Mouse (Mus musculus): ENCODE measurements at regions not wholly inside any gene's neighbourhood (a gene's known extent, or its start where the extent isn't known, plus 50 kb on each side); places are given as distances from the start of the nearest gene placed in this dataset.

DNA sequence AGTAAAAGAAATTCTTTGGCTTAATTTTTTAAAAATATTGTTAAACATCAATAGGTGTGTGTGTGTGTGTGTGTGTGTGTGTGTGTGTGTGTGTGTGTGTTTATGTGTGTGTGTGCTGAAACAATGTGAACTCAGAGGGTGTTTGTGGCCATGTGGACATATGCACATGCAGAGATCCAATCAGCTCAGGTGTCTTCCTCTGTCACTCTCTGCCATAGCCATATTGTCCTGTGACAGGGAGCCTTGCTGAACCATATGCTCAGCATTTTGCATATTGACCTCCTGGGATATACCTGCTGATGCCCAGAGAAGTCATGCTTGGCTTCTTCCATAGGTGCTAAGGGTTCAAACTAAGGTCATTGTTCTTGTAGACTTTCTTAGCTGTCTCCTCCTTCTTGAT, 489.0 kb downstream of the Otol1 start:
- H3K27ac ChIP-seq, result no peak overlapping the region
- H3K4me1 ChIP-seq, result peaks cover 13% of the 10 kb centered on the region
- no peak overlapping the region for H3K4me3 ChIP-seq (replicated peaks)
- no peaks in the 10 kb centered on the region for H3K36me3 ChIP-seq (replicated peaks)
- H3K9ac ChIP-seq, result no peak overlapping the region
- H3K4me2 ChIP-seq, result no peak overlapping the region
- H3K27me3 ChIP-seq, result no peaks in the 10 kb centered on the region
- no peaks in the 10 kb centered on the region for H3K9me3 ChIP-seq
- ATAC-seq (ENCODE audit: low FRiP score), result no peak

DNA sequence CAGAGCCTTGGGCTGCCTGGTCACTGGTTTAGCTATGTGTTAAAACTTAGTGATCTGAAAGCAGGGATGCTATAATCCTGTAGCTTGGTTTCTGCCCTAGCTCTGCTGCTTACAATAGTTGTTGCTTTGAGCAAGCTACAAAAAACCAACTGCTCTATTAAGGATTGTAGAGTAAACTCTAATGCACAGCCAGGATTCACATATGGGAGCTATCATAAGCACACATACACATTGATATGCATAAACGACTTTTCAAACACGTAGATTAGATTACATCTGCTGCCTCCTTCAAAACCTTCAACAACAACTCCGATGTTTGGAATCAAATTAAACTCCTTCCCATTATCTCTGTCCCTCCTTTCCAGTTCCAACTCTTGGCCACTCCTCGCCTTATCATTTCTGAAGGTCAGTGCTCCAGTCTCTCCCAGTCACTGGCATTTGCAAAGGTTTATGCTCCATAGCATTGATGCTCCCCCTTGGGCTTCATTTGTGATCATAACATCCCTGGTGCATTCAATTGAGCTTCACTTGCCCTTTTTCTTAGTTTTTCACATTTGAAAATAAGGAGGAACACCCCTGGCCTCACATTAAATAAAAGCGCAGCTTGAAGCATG, 492.9 kb downstream of the Otol1 start:
- Histone ChIP-seq H3K27ac (no peak overlapping the region), H3K27me3 (no peaks in the 10 kb centered on the region), H3K9me3 (no peaks in the 10 kb centered on the region), H3K36me3 (replicated peaks) (no peaks in the 10 kb centered on the region), H3K9ac (no peak overlapping the region), H3K4me2 (no peak overlapping the region), H3K4me3 (replicated peaks) (no peak overlapping the region), H3K4me1 (peaks cover 14% of the 10 kb centered on the region)
- WGBS, result 75% methylated on average over 5 of the region's 5 CpGs
- ATAC-seq (ENCODE audit: low FRiP score), result no peak

DNA sequence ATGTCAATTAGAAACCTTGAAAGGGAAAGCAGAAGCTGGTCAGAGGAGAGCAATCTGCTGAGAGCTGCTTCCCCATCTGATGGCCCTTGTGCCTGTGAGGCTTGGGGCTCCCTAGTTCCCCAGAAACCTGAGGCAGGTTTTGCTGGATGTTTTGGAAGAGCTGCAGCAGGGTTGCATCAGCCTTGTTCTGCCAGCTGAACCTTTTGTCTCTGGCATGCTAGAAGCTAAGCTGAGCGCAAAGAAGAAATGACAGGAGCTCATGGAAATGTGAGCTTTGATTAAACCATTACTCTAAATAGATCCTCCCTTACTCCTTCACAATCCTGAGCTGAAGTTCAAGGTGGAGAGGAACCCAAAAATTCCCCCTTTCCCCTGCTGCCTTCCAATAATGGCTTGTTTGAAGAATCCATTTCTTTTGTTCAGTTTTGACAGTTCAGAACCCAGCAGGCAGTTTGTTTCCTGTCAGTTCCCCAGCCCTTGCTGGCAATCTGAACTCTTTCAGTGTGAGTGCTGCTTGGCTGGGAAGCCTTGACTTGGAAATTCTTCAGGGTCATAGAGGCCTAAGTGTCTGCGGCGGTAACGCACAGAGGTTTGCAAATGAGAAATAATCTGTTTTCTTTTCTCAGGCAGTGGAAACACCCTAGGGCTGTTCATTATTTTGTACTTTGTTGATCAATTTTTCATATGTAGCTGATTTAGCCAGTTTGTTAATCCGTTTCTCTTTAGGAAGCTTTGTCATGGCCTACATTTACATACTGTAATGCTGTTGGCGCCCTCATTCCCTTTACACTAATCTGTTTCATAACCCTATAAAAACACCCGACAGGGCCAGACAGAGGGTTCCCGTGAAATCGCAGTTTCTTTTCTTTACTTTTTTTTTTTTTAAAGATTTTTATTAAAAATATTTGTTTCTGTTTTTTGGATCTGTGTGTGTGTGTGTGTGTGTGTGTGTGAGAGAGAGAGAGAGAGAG, 493.9 kb downstream of the Otol1 start:
- ATAC-seq (ENCODE audit: low FRiP score), result peak; percentile 33; the same call in 1 of the 2 replicates
- Histone ChIP-seq H3K27me3 (no peaks in the 10 kb centered on the region), H3K27ac (no peak overlapping the region), H3K4me2 (no peak overlapping the region), H3K36me3 (replicated peaks) (no peaks in the 10 kb centered on the region), H3K9me3 (no peaks in the 10 kb centered on the region), H3K4me3 (replicated peaks) (no peak overlapping the region), H3K9ac (no peak overlapping the region), H3K4me1 (peaks cover 14% of the 10 kb centered on the region)
- 42% methylated on average over 9 of the region's 9 CpGs for WGBS

DNA sequence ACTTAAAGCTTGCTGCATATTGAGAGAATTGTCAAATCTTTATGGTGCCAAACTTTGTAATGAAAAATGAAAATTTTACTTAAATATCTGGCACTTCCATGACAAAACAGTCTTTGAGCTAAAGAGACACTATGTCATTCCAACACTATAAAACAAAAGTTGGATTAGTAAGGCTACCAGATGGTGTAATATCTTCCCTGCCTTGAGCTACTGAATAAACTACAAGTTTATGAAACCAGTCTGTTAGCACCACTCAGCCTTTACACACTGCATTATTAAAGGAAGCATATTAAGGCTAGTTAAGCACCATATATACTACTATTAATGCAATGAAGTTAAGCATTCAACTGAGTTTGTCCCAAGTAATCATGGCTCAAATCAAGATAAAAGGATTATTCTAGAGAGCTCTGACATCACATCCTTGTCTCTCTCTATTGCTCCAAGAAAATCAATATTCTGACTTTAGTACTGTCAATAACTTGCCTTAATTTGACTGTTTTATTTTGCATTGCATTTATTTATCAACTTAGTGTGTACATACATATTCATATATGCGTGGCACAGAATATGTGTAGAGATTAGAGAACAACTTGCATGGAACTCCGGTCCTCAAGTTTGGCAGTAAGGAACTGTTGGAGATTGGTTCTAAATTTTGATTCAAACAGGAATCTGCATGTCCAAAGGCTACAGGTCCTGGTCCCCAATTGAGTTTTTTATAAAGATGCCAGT, 526.3 kb downstream of the Otol1 start:
- ATAC-seq (ENCODE audit: low FRiP score), result no peak
- Histone ChIP-seq H3K36me3 (replicated peaks) (no peaks in the 10 kb centered on the region), H3K4me2 (no peak overlapping the region), H3K9me3 (no peaks in the 10 kb centered on the region), H3K27me3 (no peaks in the 10 kb centered on the region), H3K4me1 (no peaks in the 10 kb centered on the region), H3K27ac (no peak overlapping the region), H3K9ac (no peak overlapping the region), H3K4me3 (replicated peaks) (no peak overlapping the region)
- 97% methylated on average over 2 of the region's 2 CpGs for WGBS

DNA sequence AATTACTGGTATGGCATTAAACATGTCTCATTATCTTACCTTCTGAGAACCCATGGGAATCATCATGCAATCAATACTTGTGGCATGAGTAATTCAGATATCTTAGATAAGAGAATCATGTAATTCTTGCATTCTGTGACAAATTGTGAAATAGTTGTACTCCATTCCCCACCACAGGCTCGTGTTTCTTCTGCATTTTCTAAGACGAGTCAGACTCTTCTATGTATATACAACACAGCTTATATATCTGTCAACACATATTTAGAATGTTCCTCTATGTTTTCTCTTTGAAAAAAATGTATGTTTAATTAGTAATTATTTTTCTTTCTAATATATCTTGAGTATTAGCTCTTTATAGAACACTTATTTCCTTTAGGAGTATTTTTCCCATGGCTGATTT, 527.7 kb downstream of the Otol1 start:
- ATAC-seq (ENCODE audit: low FRiP score), result no peak
- H3K9ac ChIP-seq, result no peak overlapping the region

DNA sequence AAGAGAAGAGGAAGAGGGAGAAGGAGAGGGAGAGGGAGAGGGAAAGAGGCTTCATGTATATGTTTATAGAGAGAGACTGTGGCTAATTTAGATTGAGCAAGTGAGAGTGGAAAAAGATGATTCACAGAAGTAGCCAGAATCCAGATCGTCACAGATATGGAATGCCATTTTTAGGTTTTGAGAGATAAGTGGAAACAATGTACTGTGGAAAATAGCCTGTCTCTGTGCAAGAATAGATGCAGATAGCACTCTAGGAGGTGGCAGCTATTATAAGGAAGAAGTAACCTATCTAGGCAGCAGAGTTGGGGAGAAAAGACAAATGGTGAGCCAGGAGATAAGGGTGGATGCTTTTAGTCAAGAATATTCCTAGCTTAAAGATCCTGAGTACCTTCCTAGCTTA, 536.5 kb downstream of the Otol1 start:
- no peak overlapping the region for H3K4me3 ChIP-seq (replicated peaks)
- no peak for ATAC-seq (ENCODE audit: low FRiP score)
- WGBS, result 90% methylated on average over 1 of the region's 1 CpGs
- no peaks in the 10 kb centered on the region for H3K9me3 ChIP-seq
- H3K4me2 ChIP-seq, result no peak overlapping the region
- no peak overlapping the region for H3K27ac ChIP-seq
- H3K4me1 ChIP-seq, result no peaks in the 10 kb centered on the region
- no peak overlapping the region for H3K9ac ChIP-seq
- H3K27me3 ChIP-seq, result no peaks in the 10 kb centered on the region
- no peaks in the 10 kb centered on the region for H3K36me3 ChIP-seq (replicated peaks)

More for the DNA sequence above, 527.7 kb downstream of the Otol1 start:
- Histone ChIP-seq H3K27ac (no peak overlapping the region), H3K4me2 (no peak overlapping the region), H3K4me1 (no peaks in the 10 kb centered on the region), H3K4me3 (replicated peaks) (no peak overlapping the region), H3K9me3 (no peaks in the 10 kb centered on the region), H3K36me3 (replicated peaks) (no peaks in the 10 kb centered on the region), H3K27me3 (no peaks in the 10 kb centered on the region)
- 90% methylated on average over 2 of the region's 2 CpGs for WGBS

DNA sequence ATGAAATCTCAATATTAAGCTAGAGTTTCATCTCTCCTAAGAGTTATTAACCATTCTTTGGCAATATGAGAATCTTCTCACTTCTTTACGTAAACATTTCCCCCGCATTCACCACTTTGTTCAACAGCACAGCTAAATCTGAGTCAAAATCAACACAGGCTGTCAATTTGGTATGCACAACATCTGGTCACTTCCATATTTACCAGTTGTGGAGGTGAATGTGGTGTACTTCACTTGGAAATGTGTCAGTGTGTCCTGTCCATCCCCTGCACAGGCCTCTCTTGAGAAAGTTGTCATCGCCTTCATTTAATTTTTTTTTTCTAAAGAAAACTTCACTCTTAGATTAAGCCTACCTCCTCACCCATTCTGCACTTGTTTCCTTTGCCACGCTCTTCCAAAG, 550.4 kb downstream of the Otol1 start:
- H3K4me1 ChIP-seq, result no peaks in the 10 kb centered on the region
- 87% methylated on average over 4 of the region's 4 CpGs for WGBS
- H3K9ac ChIP-seq, result no peak overlapping the region
- H3K4me3 ChIP-seq (replicated peaks), result no peak overlapping the region
- H3K4me2 ChIP-seq, result no peak overlapping the region
- H3K9me3 ChIP-seq, result no peaks in the 10 kb centered on the region
- no peak for ATAC-seq (ENCODE audit: low FRiP score)
- H3K36me3 ChIP-seq (replicated peaks), result no peaks in the 10 kb centered on the region
- no peak overlapping the region for H3K27ac ChIP-seq
- H3K27me3 ChIP-seq, result no peaks in the 10 kb centered on the region

DNA sequence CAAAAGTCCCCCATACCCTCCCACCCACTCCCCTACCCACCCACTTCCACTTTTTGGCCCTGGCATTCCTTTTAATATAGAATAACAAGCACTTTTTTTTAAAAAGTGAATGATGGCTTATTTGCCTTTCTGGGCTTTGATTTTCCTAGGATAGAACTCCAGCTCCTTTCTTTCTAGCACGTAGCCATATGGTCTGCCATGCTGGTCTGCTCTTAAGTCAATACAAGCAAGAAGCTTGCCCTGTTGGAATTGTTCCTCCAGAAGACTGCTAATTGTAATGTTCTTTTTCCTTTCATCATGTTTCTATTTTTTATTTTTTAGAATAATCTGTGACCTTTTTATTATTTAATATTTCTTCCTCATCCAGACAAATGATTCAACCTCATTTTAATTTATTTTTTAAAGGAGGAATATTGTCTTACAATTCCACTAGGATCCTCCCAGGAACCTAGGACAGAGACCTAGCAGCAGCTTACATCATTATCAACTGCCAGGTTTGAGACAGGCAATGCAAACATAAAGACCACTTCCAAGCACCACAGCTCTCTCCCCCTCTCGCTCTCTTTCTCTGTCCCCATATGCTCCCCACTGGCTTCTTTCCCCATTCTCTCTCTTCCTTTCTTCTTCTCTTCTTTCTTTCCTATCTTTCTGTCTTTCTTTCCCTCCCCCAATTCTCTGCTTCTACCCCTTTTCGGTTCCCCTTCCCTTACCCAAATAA, 558.9 kb downstream of the Otol1 start:
- Histone ChIP-seq H3K9ac (no peak overlapping the region), H3K9me3 (no peaks in the 10 kb centered on the region), H3K36me3 (replicated peaks) (no peaks in the 10 kb centered on the region), H3K4me1 (no peaks in the 10 kb centered on the region), H3K4me2 (no peak overlapping the region), H3K27me3 (no peaks in the 10 kb centered on the region), H3K4me3 (replicated peaks) (no peak overlapping the region), H3K27ac (no peak overlapping the region)
- WGBS, result 91% methylated on average over 3 of the region's 3 CpGs
- no peak for ATAC-seq (ENCODE audit: low FRiP score)

DNA sequence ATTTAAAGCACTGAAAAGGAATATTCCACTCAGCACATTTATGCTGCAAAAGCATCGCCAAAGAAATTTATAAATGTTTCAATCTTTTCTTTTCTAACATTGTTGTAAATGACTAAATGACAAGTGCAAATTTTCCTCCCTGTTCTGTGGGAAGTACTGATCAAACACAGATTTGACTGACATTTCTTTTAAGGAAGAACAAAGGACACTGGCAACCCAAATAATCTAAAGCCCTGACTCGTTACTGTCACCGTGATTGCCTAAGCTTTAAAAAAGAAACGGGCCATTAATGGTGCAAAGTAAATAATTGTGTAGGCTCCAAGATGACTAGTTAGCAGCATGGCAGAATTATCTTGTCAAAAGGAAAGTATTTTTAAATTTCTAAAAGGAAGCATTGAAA, 587.4 kb downstream of the Otol1 start:
- Histone ChIP-seq H3K4me2 (no peak overlapping the region), H3K4me3 (replicated peaks) (no peak overlapping the region), H3K27ac (no peak overlapping the region), H3K36me3 (replicated peaks) (no peaks in the 10 kb centered on the region), H3K9me3 (no peaks in the 10 kb centered on the region), H3K4me1 (no peaks in the 10 kb centered on the region), H3K27me3 (no peaks in the 10 kb centered on the region), H3K9ac (no peak overlapping the region)
- peak; percentile 36; the same call in 1 of the 2 replicates for ATAC-seq (ENCODE audit: low FRiP score)
- WGBS, result 24% methylated on average over 4 of the region's 4 CpGs
